Mouse (Mus musculus) v-Abl transformed pro-B cells (cell line): ENCODE measurements around the gene Calu.

Experiments
- in situ Hi-C, 2 experiments: fragments of 400-800 bp; cut with MboI; formaldehyde crosslinking; loops; one replicate each; pipeline ENCODE4 v1.15.1; 2025; ENCODE audit not compliant: unreplicated experiment in 2 of 2

Gene Calu

DNA sequence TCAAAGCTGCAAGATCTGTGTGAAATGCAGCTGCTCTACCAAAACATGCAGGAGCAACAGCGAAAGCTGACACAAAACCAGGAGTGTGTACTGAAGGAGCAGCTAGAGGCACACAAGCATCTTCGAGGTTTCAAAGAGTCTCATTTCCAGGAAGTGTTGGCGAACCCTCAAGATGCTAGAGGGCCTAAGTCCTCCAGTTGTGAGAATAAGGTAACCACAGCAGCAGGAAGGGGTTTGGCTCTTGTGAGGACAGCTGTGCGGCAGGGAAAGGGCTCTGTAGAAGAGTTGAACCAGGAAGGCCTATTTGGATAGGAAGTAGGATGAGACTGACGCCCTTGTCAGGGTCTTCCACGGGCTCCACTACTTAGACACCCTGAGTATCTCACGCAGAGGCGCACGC lies 67.6 kb downstream of the Calu start:
- in situ Hi-C loops = no loop called here

DNA sequence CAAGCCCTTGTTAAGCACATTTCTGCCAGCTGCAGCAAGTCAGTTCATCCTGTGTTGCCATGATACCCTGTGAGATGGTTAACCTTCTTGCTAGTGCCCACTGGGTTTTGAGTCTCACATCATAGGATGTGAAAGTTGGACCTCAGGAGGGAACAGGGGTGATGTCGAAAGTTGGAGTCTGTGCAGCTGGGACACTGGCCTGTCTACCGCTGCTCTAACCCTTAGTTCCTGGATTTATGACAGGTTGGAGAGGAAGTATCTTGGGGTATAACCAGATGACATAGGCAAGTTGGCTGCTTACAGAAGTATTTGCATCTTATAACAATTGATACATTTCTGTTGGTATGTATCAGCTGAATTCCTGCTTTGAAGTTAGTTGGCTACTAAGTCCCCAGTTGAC lies 72.7 kb downstream of the Calu start:
- in situ Hi-C loops = no loop called here

- in situ Hi-C loops = no loop called here
Measured at GRCm38 (mm10) chr6:29425118-29425517, 77.2 kb downstream of the Calu start.

- in situ Hi-C loops = no loop called here
Measured at GRCm38 (mm10) chr6:29426331-29426730, 78.5 kb downstream of the Calu start.
